Mouse (Mus musculus) layer of hippocampus, adult 2 months (tissue): ENCODE results near the gene C2cd4c. TPM values are rescaled to one million over a fixed set of nuclear protein-coding genes. Genes with fewer than 3 reads are reported as not detected.

Source experiments
- DNase-seq, 2 experiments: peaks; one replicate each; pipeline ENCODE4 v3.0.0; 2022; ENCODE audit warnings: low spot score in 2 of 2
- H3K27ac ChIP-seq: fragments of 200-600 bp; 2 replicates; pipeline ENCODE4 v1.8.1; 2022
- H3K4me3 ChIP-seq: fragments of 200-600 bp; 2 replicates; pipeline ENCODE4 v1.8.1; 2022; ENCODE audit warnings: mild to moderate bottlenecking
- CTCF ChIP-seq: fragments of 200-600 bp; conservative IDR thresholded peaks from 2 replicates; pipeline ENCODE4 v1.8.1; 2022; ENCODE audit warnings: antibody characterized with exemption, mild to moderate bottlenecking, moderate library complexity
- total RNA-seq, 2 experiments: library from RNA; stranded (reverse); gene quantifications; 2 replicates each; pipeline ENCODE4 v1.2.3; 2021

The C2cd4c gene
- total RNA-seq, 2 experiments from 2014 or later: 15.5 to 16.6 TPM

DNA sequence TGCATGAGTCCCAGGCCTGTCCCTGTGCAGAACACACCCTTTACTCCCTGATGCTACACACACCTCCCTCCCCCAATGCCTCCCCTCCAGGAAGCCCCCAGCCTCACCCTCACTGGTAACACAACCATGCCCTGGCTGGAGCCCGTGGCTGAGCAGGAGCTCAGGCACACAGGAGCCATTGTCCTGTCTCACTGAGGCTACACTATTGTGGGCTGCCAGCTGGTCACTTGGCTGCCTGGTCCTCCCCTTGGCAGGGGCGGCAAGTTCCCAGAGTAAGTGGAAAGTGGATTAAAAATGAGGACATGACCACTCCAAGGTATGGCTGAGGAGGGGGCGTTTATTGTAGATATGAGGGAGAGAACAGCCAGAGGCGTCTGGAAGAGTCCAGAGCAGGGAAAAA, 7.3 kb downstream of the C2cd4c start:
- 0 out of 2 replicates have a peak overlapping the region, but pooled peaks have one; percentile 18 for H3K27ac ChIP-seq
- no peak for DNase-seq
- H3K4me3 ChIP-seq: no peak overlapping the region
- no peak for TF ChIP-seq CTCF

DNA sequence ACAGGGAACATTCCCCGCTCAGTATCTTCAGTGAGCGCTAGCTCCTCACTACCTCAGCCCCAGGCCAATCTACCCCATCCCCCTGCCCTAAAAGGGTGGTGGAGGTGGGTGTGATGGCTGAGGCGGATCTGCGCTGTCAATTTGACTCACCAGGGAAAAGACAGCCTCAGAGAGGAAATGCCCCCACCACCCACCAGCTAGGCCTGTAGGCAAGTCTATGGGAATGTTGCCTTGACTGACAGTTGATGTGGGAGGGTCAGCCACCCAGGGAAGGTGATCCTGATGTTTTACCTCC, 15.9 kb downstream of the C2cd4c start:
- TF ChIP-seq CTCF: no peak
- H3K27ac ChIP-seq: peak overlapping the region; percentile 92
- no peak for DNase-seq
- H3K4me3 ChIP-seq: no peak overlapping the region

DNA sequence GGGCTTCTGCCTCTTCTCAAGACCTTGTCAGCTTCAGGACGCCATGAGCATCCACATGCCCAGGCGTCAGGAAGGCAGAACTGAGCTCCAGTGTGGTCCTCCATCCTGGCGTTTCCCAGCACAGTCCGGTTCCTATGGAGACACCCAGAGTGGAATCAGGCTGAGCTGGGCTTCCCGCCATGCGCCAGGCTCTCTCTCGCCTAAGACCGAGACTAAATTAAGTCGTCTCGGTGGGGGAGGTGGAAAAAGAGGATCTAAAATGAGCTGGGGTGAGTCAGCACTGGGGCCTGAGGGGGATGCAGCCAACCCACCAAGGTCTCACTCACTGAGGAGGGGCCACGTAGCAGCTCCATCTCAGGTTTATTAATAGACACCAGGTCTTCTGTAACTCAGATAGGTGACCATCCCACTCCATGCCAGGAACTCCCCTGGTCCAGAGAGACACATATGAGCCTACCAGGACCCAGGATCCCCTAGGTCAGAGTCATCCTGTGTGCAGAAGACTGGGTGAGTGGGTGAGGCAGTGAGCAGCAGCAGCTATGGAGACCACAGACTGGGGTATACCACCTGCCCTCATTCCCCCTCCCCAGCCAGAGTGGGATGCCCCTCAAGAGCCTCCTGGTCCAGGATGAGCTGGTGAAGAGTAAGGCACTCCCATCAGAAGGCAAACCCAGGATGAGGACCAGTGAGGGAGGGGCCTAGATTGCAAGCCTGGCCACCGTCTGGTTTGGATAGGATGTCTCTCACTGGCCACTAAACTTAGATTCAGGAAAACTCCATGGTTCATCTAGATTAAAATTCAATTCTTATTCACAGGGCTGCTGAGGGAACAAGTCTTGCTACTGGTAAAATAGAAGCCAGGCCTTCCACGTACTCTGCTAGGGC, 16.5 kb downstream of the C2cd4c start:
- peak; percentile 68 to 74 for DNase-seq
- Histone ChIP-seq H3K4me3 (no peak overlapping the region), H3K27ac (peak overlapping the region; percentile 92)
- TF ChIP-seq CTCF: no peak

DNA sequence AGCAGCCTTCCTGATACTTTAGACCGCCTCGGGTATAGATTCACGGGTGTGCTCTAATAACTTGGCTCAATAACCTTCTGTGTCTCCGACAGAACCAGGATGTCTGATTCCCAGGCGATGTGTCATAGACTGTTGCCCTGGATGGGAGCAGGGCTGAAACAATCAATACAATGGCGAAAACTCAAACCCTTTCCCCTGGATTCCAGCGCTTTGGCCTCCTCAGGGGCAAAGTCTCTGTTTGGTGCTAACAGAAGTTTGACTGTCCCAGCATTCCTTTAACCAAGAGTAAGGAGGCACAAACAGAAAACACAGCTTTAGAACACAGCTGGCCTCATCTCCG, 18.3 kb downstream of the C2cd4c start:
- no peak for DNase-seq
- TF ChIP-seq CTCF: no peak
- Histone ChIP-seq H3K27ac (peak overlapping the region; percentile 92; the same call in 1 of the 2 replicates), H3K4me3 (no peak overlapping the region)

DNA sequence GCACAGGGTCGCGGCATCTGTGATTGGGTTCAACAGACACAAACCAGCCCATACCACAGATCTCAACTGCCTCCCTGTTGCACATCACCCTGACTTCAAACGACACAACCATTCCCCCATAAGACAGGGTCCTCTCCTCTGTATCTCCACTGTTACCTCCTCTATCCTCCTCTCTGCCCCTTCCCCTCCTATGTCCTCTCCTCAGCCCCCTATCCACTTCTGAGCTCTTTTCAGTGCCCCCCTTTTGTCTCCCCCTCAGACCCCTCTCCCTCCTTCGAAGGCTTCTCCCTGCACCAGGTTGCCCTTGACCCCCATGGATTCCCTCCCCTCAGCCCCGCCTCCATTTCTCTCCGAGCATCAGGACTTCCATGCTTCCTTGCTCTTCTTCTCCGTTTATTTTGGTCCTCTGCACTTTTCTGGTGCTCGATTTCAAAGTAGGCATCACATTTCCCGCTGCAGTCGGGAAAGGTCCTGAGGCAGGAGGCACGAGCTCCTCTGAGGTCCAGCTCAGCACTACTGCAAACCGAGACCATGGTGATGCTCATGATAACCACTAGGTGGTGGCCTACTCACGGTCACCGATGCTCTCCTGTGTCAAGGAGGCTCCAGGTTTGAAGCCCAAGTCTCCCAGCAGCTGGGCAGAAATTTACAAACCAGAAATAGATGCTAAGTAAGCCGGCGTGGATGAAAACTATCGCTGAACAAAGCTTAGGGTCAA, 18.8 kb downstream of the C2cd4c start:
- no peak overlapping the region for H3K4me3 ChIP-seq
- peak; percentile 94 for TF ChIP-seq CTCF
- DNase-seq: peak; percentile 63 to 66
- H3K27ac ChIP-seq: no peak overlapping the region

DNA sequence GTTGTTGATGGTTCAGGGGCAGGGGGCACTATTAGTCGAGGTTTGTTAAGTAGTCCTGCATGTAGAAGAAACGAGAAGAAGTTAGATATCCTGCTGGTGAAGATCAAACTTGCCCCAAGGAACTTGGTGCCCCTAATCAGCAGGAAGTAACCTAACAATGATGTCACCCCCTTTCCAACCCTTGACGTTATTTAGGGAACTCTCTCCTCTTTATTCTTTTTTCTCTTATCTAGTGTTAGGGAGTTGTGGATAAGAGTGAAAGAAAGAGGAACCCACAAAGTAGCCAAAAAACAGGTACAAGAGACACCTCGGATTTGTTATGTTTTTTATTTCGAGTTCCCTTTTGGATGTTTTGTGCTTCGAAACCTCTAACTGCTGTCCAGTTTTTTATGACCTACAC, 19.7 kb downstream of the C2cd4c start:
- no peak for DNase-seq
- TF ChIP-seq CTCF: no peak

DNA sequence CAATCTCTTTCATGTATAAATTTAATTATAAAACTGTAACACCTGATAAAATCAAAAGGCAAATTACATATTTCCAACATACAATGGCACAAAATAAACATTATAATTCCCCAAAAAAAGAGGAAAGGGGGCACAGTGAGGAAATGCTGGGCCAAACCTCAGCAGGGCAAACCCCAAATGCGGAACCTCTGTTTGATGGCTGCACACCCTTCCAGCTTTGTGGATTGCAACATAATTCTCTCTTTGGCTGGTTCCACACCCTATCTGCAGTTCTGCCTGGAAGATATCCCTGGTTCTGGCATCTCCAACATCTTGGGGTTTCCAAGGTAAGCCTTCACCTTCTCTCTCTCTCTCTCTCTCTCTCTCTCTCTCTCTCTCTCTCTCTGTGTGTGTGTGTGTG, 23.1 kb downstream of the C2cd4c start:
- no peak overlapping the region for H3K4me3 ChIP-seq
- no peak overlapping the region for H3K27ac ChIP-seq
- no peak for DNase-seq
- TF ChIP-seq CTCF: no peak

More for the DNA sequence above, 19.7 kb downstream of the C2cd4c start:
- Histone ChIP-seq H3K27ac (no peak overlapping the region), H3K4me3 (no peak overlapping the region)

DNA sequence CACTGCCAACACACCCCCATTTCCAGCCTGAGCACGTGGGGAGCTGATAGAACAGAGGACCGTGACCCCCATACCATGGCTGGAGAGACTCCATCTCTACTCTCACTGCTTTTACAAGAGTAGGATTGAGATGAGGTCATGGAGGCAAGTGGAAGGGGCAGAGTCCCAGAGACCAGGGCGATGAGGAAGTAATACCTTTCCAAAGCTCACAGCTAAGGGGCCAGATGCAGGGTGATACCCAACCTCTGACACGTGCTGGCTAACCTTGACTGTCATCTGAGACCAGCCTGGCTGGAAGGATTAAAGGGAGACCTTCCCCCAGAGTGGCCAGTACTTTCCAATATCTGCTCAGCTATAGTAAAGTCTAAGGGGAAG, 26.1 kb downstream of the C2cd4c start:
- no peak overlapping the region for H3K27ac ChIP-seq
- no peak for DNase-seq
- H3K4me3 ChIP-seq: no peak overlapping the region
- TF ChIP-seq CTCF: no peak

DNA sequence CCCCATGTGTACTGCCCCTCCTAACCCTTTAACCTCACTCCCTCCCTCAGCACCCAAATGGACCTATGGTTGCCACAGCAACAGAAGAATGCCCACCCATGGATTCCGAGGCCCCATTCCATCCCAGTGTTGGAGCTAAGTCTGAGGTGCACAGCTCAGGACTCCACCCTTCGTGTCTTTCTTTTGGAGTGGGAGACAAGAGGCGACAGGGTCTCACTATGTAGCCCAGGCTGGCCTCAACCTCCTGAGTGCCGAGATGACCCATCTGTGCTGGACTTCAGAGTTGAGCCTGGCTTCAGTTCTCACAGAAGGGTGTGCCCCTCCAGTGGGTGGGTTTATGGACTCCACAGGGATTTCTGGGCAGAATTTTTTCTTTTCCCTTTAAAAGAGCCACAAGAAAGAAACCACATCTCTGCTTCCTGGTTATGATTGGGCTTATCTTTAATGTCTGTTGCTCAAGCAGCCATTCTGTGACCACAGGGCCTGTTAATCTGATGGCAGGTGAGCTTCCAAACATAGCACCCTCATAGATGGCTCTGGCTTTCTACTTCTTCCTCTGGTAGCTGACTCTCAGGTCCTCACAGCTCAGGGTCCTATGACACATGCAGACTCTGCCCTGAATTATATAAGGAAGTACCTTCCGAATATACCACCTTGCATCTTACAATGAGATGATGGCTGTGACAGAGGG, 26.6 kb downstream of the C2cd4c start, which contains the start of gene Theg:
Theg (minus strand) TSS at position 271 of the 691 bp plus-strand sequence.
- no peak within 1 kb of the TSS for H3K27ac ChIP-seq
- no peak within 1 kb of the TSS for H3K4me3 ChIP-seq
- no peak for DNase-seq
- no peak for TF ChIP-seq CTCF

DNA sequence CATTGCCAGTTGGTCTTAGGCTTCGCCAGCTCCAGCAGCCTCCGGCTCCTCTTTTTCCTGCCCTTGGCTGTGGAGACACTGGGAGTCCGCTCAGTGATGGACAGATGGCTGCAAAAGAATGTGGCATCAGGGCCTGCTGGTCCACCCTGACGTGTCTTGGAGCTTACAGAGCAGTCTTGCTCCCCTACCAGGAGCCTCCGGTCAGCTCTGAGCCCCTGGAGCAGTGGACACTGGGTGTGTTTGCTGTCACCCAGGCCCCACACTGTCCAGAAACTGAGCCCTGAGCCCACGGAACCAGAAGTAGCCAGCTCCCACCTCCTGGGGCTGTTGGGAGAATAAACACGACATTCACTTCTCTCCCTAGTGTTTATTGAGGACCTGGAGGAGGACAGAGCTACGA, 27.6 kb downstream of the C2cd4c start:
- Histone ChIP-seq H3K4me3 (no peak overlapping the region), H3K27ac (no peak overlapping the region)
- TF ChIP-seq CTCF: no peak
- DNase-seq: no peak

DNA sequence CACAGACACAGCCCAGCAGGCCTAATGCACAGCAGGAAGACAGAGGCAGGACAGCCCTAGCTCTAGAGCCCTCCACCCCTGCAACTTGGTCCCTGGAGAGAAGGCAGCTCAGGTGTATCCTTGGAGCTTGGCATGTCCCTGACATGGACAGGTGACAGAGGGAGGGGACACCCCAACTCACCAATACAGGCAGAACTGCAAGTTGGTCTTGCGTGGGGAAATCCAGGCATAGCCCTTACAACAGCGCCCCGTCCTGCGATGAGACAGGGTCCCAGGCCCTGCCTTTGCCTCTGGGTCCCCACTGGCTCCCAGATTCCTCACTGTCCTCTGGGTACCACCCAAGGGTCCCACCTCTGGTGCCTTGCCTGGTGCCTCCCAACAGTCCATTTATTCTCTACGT, 28.1 kb downstream of the C2cd4c start:
- no peak overlapping the region for H3K27ac ChIP-seq
- no peak for DNase-seq
- no peak overlapping the region for H3K4me3 ChIP-seq
- TF ChIP-seq CTCF: no peak

DNA sequence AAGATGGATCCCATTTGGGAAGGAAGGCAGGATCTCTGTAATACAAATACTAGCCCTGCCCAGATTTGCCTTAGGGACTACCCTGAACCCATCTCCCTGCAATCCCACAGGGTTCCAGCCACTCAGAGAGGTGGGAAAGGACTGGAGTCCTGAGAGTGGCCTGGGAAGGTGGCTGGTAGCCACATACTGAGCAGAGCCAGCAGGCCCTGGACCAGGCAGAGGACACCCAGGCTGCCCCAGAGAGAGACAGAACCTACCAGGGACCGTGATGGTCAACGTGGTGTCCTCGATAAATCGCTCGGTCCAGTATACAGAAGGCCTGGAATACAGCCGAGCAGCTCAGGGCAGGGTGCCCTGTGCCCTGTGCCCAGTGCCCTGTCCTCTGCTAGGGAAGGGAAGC, 28.7 kb downstream of the C2cd4c start:
- no peak overlapping the region for H3K27ac ChIP-seq
- no peak for DNase-seq
- H3K4me3 ChIP-seq: no peak overlapping the region
- TF ChIP-seq CTCF: no peak

DNA sequence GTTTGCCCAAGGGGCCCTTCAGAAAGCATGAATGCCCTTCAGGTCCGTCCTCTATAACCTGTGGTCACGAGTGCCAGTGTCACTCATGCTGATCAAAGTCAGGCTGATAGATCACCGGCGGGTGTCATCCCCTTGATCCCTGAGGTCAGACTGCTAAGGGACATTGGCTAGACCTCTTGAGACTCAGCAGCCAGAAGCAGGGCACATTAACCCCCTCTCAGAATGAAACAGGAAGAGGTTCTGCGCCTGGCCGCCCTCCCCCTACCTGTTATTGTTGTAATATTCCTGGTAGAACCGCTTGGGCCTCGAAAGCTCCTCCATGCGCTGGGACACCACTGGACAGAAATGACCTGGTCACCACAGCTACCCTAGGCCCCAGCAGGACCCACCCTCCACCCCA, 29.4 kb downstream of the C2cd4c start:
- TF ChIP-seq CTCF: no peak
- DNase-seq: no peak
- H3K27ac ChIP-seq: no peak overlapping the region
- H3K4me3 ChIP-seq: no peak overlapping the region
